Mouse (Mus musculus): ENCODE results near the gene Zfyve21. TPM values are rescaled to one million over a fixed set of nuclear protein-coding genes. Genes with fewer than 3 reads are reported as not detected.

The Zfyve21 gene
- polyA plus RNA-seq, 1 experiment from 2014 or later: 122 TPM

- Histone ChIP-seq H3K27ac (no peak overlapping the region), H3K4me2 (no peak overlapping the region), H3K4me1 (no peaks in the 10 kb centered on the region), H3K4me3 (no peak overlapping the region), H3K9me3 (no peaks in the 10 kb centered on the region), H3K36me3 (peaks cover 14% of the 10 kb centered on the region), H3K9ac (no peak overlapping the region), H3K27me3 (no peaks in the 10 kb centered on the region)
- WGBS: 39% methylated on average over 10 of the region's 10 CpGs
- ATAC-seq (ENCODE audit: insufficient number of reproducible peaks, low FRiP score, low TSS enrichment, low read depth): no peak
Measured at GRCm38 (mm10) chr12:111853011-111853436, 39.1 kb downstream of the Zfyve21 start.

GRCm38 (mm10) chr12:111853546-111853945 is 39.6 kb downstream of the Zfyve21 start:
- WGBS: 59% methylated on average over 4 of the region's 4 CpGs
- ATAC-seq (ENCODE audit: insufficient number of reproducible peaks, low FRiP score, low TSS enrichment, low read depth): no peak

GRCm38 (mm10) chr12:111855448-111855847 is 41.5 kb downstream of the Zfyve21 start:
- no peak overlapping the region for H3K4me2 ChIP-seq
- no peak overlapping the region for H3K9ac ChIP-seq
- H3K36me3 ChIP-seq: peaks cover 19% of the 10 kb centered on the region
- ATAC-seq (ENCODE audit: insufficient number of reproducible peaks, low FRiP score, low TSS enrichment, low read depth): no peak
- H3K4me1 ChIP-seq: no peaks in the 10 kb centered on the region
- H3K9me3 ChIP-seq: no peaks in the 10 kb centered on the region
- H3K27me3 ChIP-seq: no peaks in the 10 kb centered on the region
- 87% methylated on average over 2 of the region's 2 CpGs for WGBS
- no peak overlapping the region for H3K4me3 ChIP-seq
- no peak overlapping the region for H3K27ac ChIP-seq

More at GRCm38 (mm10) chr12:111853546-111853945, 39.6 kb downstream of the Zfyve21 start:
- H3K9me3 ChIP-seq: no peaks in the 10 kb centered on the region
- H3K27me3 ChIP-seq: no peaks in the 10 kb centered on the region
- no peak overlapping the region for H3K4me3 ChIP-seq
- no peak overlapping the region for H3K9ac ChIP-seq
- peaks cover 18% of the 10 kb centered on the region for H3K36me3 ChIP-seq
- no peak overlapping the region for H3K4me2 ChIP-seq
- no peak overlapping the region for H3K27ac ChIP-seq
- H3K4me1 ChIP-seq: no peaks in the 10 kb centered on the region

- Histone ChIP-seq H3K9me3 (no peaks in the 10 kb centered on the region), H3K4me1 (no peaks in the 10 kb centered on the region), H3K36me3 (peaks cover 27% of the 10 kb centered on the region), H3K27ac (no peak overlapping the region), H3K9ac (no peak overlapping the region), H3K4me3 (no peak overlapping the region), H3K27me3 (no peaks in the 10 kb centered on the region), H3K4me2 (no peak overlapping the region)
- 87% methylated on average over 4 of the region's 4 CpGs for WGBS
- no peak for ATAC-seq (ENCODE audit: insufficient number of reproducible peaks, low FRiP score, low TSS enrichment, low read depth)
Measured at GRCm38 (mm10) chr12:111864206-111864824, 50.3 kb downstream of the Zfyve21 start.

- Histone ChIP-seq H3K9ac (no peak overlapping the region), H3K4me2 (no peak overlapping the region), H3K4me1 (no peaks in the 10 kb centered on the region), H3K36me3 (peaks cover 30% of the 10 kb centered on the region; the same call in 1 of the 2 replicates), H3K4me3 (no peak overlapping the region), H3K9me3 (no peaks in the 10 kb centered on the region), H3K27me3 (no peaks in the 10 kb centered on the region), H3K27ac (no peak overlapping the region)
- no peak for ATAC-seq (ENCODE audit: insufficient number of reproducible peaks, low FRiP score, low TSS enrichment, low read depth)
- WGBS: 87% methylated on average over 1 of the region's 1 CpGs
Measured at GRCm38 (mm10) chr12:111869806-111870205, 55.8 kb downstream of the Zfyve21 start.

GRCm38 (mm10) chr12:111870811-111871210 is 56.8 kb downstream of the Zfyve21 start:
- Histone ChIP-seq H3K9ac (no peak overlapping the region), H3K27ac (no peak overlapping the region), H3K4me1 (no peaks in the 10 kb centered on the region), H3K27me3 (no peaks in the 10 kb centered on the region), H3K36me3 (peaks cover 25% of the 10 kb centered on the region; the same call in 1 of the 2 replicates), H3K4me2 (no peak overlapping the region), H3K4me3 (no peak overlapping the region), H3K9me3 (no peaks in the 10 kb centered on the region)
- WGBS: 90% methylated on average over 7 of the region's 7 CpGs
- no peak for ATAC-seq (ENCODE audit: insufficient number of reproducible peaks, low FRiP score, low TSS enrichment, low read depth)

- Histone ChIP-seq H3K27ac (no peak overlapping the region), H3K9me3 (no peaks in the 10 kb centered on the region), H3K4me1 (no peaks in the 10 kb centered on the region), H3K4me3 (no peak overlapping the region), H3K27me3 (no peaks in the 10 kb centered on the region), H3K4me2 (no peak overlapping the region), H3K9ac (no peak overlapping the region), H3K36me3 (peaks cover 21% of the 10 kb centered on the region; the same call in 1 of the 2 replicates)
- ATAC-seq (ENCODE audit: insufficient number of reproducible peaks, low FRiP score, low TSS enrichment, low read depth): no peak
- 86% methylated on average over 5 of the region's 5 CpGs for WGBS
Measured at GRCm38 (mm10) chr12:111872079-111872478, 58.1 kb downstream of the Zfyve21 start.

GRCm38 (mm10) chr12:111874601-111875140 is 60.7 kb downstream of the Zfyve21 start:
- H3K27me3 ChIP-seq: no peaks in the 10 kb centered on the region
- no peak overlapping the region for H3K4me3 ChIP-seq
- ATAC-seq (ENCODE audit: insufficient number of reproducible peaks, low FRiP score, low TSS enrichment, low read depth): no peak
- no peaks in the 10 kb centered on the region for H3K9me3 ChIP-seq
- H3K27ac ChIP-seq: no peak overlapping the region
- 0 out of 2 replicates have a peak, but pooled peaks cover 8% of the 10 kb centered on the region for H3K36me3 ChIP-seq
- no peak overlapping the region for H3K9ac ChIP-seq
- 59% methylated on average over 1 of the region's 1 CpGs for WGBS
- H3K4me2 ChIP-seq: no peak overlapping the region
- no peaks in the 10 kb centered on the region for H3K4me1 ChIP-seq

- Histone ChIP-seq H3K9me3 (no peaks in the 10 kb centered on the region), H3K27me3 (no peaks in the 10 kb centered on the region), H3K4me1 (no peaks in the 10 kb centered on the region), H3K9ac (no peak overlapping the region), H3K36me3 (0 out of 2 replicates have a peak, but pooled peaks cover 6% of the 10 kb centered on the region), H3K27ac (no peak overlapping the region), H3K4me3 (no peak overlapping the region), H3K4me2 (no peak overlapping the region)
- WGBS: 81% methylated on average over 3 of the region's 3 CpGs
- no peak for ATAC-seq (ENCODE audit: insufficient number of reproducible peaks, low FRiP score, low TSS enrichment, low read depth)
Measured at GRCm38 (mm10) chr12:111875499-111875898, 61.5 kb downstream of the Zfyve21 start.

- H3K27ac ChIP-seq: no peak overlapping the region
- no peak overlapping the region for H3K4me3 ChIP-seq
- no peak for ATAC-seq (ENCODE audit: insufficient number of reproducible peaks, low FRiP score, low TSS enrichment, low read depth)
- no peak overlapping the region for H3K4me2 ChIP-seq
- H3K9ac ChIP-seq: no peak overlapping the region
- no peaks in the 10 kb centered on the region for H3K9me3 ChIP-seq
- WGBS: 18% methylated on average over 3 of the region's 3 CpGs
- H3K36me3 ChIP-seq: no peaks in the 10 kb centered on the region
- H3K27me3 ChIP-seq: no peaks in the 10 kb centered on the region
- no peaks in the 10 kb centered on the region for H3K4me1 ChIP-seq
Measured at GRCm38 (mm10) chr12:111878213-111878612, 64.2 kb downstream of the Zfyve21 start.
